ENCODE assay signal across 7 mouse cellular contexts in the genomic region with DNA sequence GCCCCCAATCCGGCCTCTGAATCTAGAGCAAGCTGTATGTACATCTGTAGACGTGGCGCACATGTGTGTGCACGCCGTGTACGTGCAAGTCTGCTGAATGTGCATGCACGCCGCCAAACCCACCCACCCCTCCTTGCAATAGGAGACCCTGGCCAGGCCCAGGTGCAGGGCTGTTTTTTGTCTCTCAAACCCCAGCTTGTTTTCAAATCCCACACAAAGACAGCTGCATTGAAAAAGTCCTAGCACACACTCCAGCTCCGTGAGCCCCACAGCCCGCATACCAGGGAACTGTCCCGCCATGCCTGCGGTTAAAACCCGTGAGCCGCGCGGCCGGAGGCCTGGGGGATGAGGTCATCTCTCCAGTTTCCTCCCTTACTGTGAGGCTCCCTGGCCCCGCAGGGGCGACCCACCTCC. TPM values are rescaled to one million over a fixed set of nuclear protein-coding genes. Genes with fewer than 3 reads are reported as not detected.
DNase-seq lines count a peak whose midpoint lies in the region; ATAC-seq lines count a peak whose summit lies in the region.

No protein-coding gene starts in this region.

- WGBS in embryonic facial prominence, embryonic 15.5 days = 16% methylated on average over 19 of the region's 19 CpGs
- 25% methylated on average over 19 of the region's 19 CpGs for WGBS in hindbrain, embryonic 12.5 days
- 22% methylated on average over 19 of the region's 19 CpGs for WGBS in midbrain, embryonic 13.5 days

- H3K4me3 ChIP-seq in embryonic facial prominence, embryonic 15.5 days (replicated peaks) = no peak overlapping the region
- no peak overlapping the region for H3K4me3 ChIP-seq in hindbrain, embryonic 12.5 days
- no peak overlapping the region for H3K4me3 ChIP-seq in midbrain, embryonic 13.5 days (replicated peaks)

- no peaks in the 10 kb centered on the region for H3K36me3 ChIP-seq in embryonic facial prominence, embryonic 15.5 days
- H3K36me3 ChIP-seq in hindbrain, embryonic 12.5 days = no peaks in the 10 kb centered on the region
- no peaks in the 10 kb centered on the region for H3K36me3 ChIP-seq in midbrain, embryonic 13.5 days

- 0 out of 2 replicates have a peak, but pooled peaks cover 2% of the 10 kb centered on the region for H3K27me3 ChIP-seq in embryonic facial prominence, embryonic 15.5 days
- H3K27me3 ChIP-seq in hindbrain, embryonic 12.5 days = peaks cover 21% of the 10 kb centered on the region
- H3K27me3 ChIP-seq in midbrain, embryonic 13.5 days = no peaks in the 10 kb centered on the region

- no peaks in the 10 kb centered on the region for H3K9me3 ChIP-seq in embryonic facial prominence, embryonic 15.5 days (replicated peaks)
- no peaks in the 10 kb centered on the region for H3K9me3 ChIP-seq in hindbrain, embryonic 12.5 days (replicated peaks)
- H3K9me3 ChIP-seq in midbrain, embryonic 13.5 days = no peaks in the 10 kb centered on the region

- peak; percentile 72 for ATAC-seq in embryonic facial prominence, embryonic 15.5 days (ENCODE audit: insufficient number of reproducible peaks, low FRiP score, low TSS enrichment, low read depth)
- ATAC-seq in hindbrain, embryonic 12.5 days (ENCODE audit: low FRiP score) = peak; percentile 45
- ATAC-seq in midbrain, embryonic 13.5 days = peak; percentile 49

- H3K4me2 ChIP-seq in embryonic facial prominence, embryonic 15.5 days (replicated peaks) = peak overlapping the region; percentile 50
- H3K4me2 ChIP-seq in hindbrain, embryonic 12.5 days (replicated peaks) = peak overlapping the region; percentile 51
- peak overlapping the region; percentile 59 for H3K4me2 ChIP-seq in midbrain, embryonic 13.5 days (replicated peaks)

- H3K9ac ChIP-seq in embryonic facial prominence, embryonic 15.5 days = no peak overlapping the region
- H3K9ac ChIP-seq in hindbrain, embryonic 12.5 days = peak overlapping the region; percentile 36; the same call in 1 of the 2 replicates
- peak overlapping the region; percentile 66; the same call in 1 of the 2 replicates for H3K9ac ChIP-seq in midbrain, embryonic 13.5 days (replicated peaks)

- H3K4me1 ChIP-seq in embryonic facial prominence, embryonic 15.5 days = peaks cover 30% of the 10 kb centered on the region
- H3K4me1 ChIP-seq in hindbrain, embryonic 12.5 days = peaks cover 31% of the 10 kb centered on the region
- H3K4me1 ChIP-seq in midbrain, embryonic 13.5 days (replicated peaks) = peaks cover 26% of the 10 kb centered on the region

- peak overlapping the region; percentile 91 for H3K27ac ChIP-seq in embryonic facial prominence, embryonic 15.5 days (replicated peaks)
- peak overlapping the region; percentile 36 for H3K27ac ChIP-seq in hindbrain, embryonic 12.5 days
- peak overlapping the region; percentile 25; the same call in 1 of the 2 replicates for H3K27ac ChIP-seq in midbrain, embryonic 13.5 days

- DNase-seq in thymus, postnatal 4 days = peak; percentile 50
- no peak for DNase-seq in thymus, postnatal 25 days
- DNase-seq in spleen, postnatal 10 days (ENCODE audit: low spot score in 2 of 2) = no peak
- no peak for DNase-seq in cerebellum, adult 9-11 months

RNA-seq across cellular contexts. Expression of a gene that starts 48.3 kb away (rescaled TPM):
- 1.2 and 1.4 TPM in 2 replicates for polyA plus RNA-seq in embryonic facial prominence, embryonic 15.5 days (2015; fragmentation: Nextera tagmentation; extraction: Ambion mirVana)
- 1.0 and 2.0 TPM in 2 replicates for polyA plus RNA-seq in hindbrain, embryonic 12.5 days (2016; fragmentation: Nextera tagmentation; extraction: Ambion mirVana)
- 0.82 and 0.89 TPM in 2 replicates for polyA plus RNA-seq in midbrain, embryonic 13.5 days (2015; fragmentation: Nextera tagmentation; extraction: Ambion mirVana)

Comparison
In these comparisons a context has a peak if more than half of its experiments do, and no peak if none do; other contexts are left out.
1. H3K27ac ChIP-seq: peak in every context shown above with its lines; median percentile 91 in embryonic facial prominence, embryonic 15.5 days; 36 in hindbrain, embryonic 12.5 days; 25 in midbrain, embryonic 13.5 days.